Mouse (Mus musculus) urinary bladder, adult 18-20 months (tissue): Measurements from ENCODE around the gene Kcnk7.

ENCODE experiments used
- DNase-seq, 2 experiments: peaks; one replicate each; pipeline ENCODE4 v3.0.0; 2022; ENCODE audit warnings: low spot score in 2 of 2, mixed read lengths in 2 of 2

Gene Kcnk7

GRCm38 (mm10) chr19:5750951-5751350 lies 46.8 kb downstream of the Kcnk7 start:
- DNase-seq = no peak

DNA sequence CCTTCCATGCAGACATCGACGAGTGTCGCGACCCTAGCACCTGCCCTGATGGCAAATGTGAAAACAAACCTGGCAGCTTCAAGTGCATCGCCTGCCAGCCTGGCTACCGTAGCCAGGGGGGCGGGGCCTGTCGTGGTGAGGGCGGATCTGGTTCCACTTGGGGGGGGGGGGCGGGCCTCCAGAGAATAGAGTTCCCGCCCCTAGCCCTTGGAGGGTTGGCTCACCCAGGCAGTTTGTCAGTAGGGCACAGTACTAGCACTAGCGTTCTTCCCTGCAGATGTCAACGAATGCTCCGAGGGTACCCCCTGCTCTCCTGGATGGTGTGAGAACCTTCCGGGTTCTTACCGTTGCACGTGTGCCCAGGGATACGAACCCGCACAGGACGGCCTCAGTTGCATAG lies 47.6 kb downstream of the Kcnk7 start:
- no peak for DNase-seq

DNA sequence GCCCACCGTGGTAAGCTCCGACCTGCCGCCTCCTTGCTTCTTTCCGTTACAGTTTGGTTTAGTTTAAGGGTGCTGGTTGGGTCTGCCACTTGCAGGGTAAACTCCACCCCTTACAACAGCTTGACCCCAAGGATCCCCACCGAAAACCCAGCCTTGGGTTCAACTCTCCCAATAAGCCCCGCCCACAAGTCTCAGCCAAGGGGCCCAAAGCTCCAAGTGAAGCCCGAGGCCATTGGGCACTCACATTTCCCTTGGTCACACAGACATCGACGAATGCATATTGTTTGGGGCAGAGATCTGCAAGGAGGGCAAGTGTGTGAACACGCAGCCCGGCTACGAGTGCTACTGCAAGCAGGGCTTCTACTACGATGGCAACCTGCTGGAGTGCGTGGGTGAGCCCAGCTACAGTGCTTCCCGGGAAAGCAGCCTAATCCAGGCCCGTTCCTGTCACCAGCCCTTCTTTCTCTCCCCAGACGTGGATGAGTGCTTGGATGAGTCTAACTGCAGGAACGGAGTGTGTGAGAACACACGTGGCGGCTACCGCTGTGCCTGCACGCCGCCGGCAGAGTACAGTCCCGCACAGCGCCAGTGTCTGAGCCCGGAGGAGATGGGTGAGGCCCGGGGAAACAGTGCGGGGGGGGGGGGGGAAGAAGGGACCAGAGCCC lies 52.3 kb downstream of the Kcnk7 start:
- no peak for DNase-seq
